Mouse (Mus musculus): Measurements from ENCODE around the gene Gm10134. TPM values are rescaled to one million over a fixed set of nuclear protein-coding genes. Genes with fewer than 3 reads are reported as not detected.
A peak's percentile ranks its signal among the peaks of the same experiment; 100 is the strongest.

The Gm10134 gene
- polyA plus RNA-seq (2014; fragmentation: Nextera tagmentation; extraction: Ambion mirVana) = 0.86 and 1.1 TPM in 2 replicates

DNA sequence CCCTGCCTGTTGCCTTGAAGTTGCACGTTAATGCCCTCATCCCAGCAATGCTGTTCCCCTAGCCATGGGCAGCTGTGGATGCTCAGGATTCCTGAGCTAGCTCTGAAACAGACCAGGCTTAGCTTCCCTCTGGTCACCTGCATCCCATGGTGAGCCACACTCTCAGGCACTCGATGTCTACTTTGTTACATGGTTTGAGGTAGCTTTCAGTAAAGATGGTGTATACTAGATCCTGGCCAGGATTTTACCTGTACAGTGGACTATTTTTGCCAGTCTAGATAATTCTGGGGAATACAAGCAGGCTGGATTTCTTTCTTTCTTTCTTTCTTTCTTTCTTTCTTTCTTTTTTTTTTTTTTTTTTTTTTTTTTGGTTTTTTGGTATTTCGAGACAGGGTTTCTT is at the start of gene Gm10134:
Gene Gm10134 (plus strand): TSS at position 301 of the 400 bp plus-strand sequence.
- 54% methylated on average over 3 of the region's 3 CpGs for WGBS

DNA sequence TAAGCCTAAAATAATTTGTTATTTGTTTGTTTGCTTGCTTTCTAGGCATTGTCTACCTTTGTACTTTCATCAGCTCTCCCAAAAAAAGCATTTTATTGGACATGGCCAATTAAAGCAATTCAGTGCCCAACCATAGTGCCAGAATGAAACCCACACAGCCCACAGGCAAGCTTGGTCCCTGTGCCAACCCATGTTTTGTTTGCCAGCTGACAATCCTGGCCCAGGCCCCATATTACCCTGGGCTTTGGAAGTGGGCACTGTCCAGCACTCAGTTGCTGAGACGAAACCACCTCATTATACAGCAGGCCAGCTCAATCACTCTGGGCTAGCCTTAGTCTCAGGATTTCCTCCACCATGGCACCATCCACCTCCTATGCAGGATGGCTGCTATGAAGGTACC is 49.3 kb upstream of the Gm10134 start:
- H3K27me3 ChIP-seq (ENCODE audit: control insufficient read depth, insufficient read depth, low read length) = no peaks in the 10 kb centered on the region
- ATAC-seq (ENCODE audit: insufficient number of reproducible peaks, insufficient read depth, low FRiP score, low read depth) = no peak
- no peak overlapping the region for H3K27ac ChIP-seq (replicated peaks in 1 of 2; ENCODE audit: control insufficient read depth in 1 of 2, insufficient read depth in 1 of 2, low read depth in 2 of 2, low read length in 2 of 2)
- H3K4me3 ChIP-seq (ENCODE audit: control insufficient read depth in 1 of 2, insufficient read depth in 1 of 2, low read depth in 1 of 2, low read length in 2 of 2) = no peak overlapping the region
- peaks cover 19% of the 10 kb centered on the region; the same call in 1 of the 2 replicates for H3K36me3 ChIP-seq (ENCODE audit: control insufficient read depth, insufficient read depth, low read length)
- H3K9ac ChIP-seq (ENCODE audit: low read length) = no peak overlapping the region
- H3K4me1 ChIP-seq (ENCODE audit: control insufficient read depth in 2 of 2, insufficient read depth in 2 of 2, low read length in 2 of 2) = no peaks in the 10 kb centered on the region
- H3K9me3 ChIP-seq (ENCODE audit: control insufficient read depth, low read length) = no peaks in the 10 kb centered on the region
- H3K4me2 ChIP-seq (ENCODE audit: low read length) = no peak overlapping the region
- WGBS = 62% methylated on average over 1 of the region's 1 CpGs

More for the DNA sequence above, at the start of gene Gm10134:
- no peaks in the 10 kb centered on the region for H3K27me3 ChIP-seq (ENCODE audit: control insufficient read depth, insufficient read depth, low read length)
- no peaks in the 10 kb centered on the region for H3K4me1 ChIP-seq (ENCODE audit: control insufficient read depth in 2 of 2, insufficient read depth in 2 of 2, low read length in 2 of 2)
- no peaks in the 10 kb centered on the region for H3K9me3 ChIP-seq (ENCODE audit: control insufficient read depth, low read length)
- H3K4me2 ChIP-seq (ENCODE audit: low read length) = no peak within 1 kb of the TSS
- no peak within 1 kb of the TSS for H3K9ac ChIP-seq (ENCODE audit: low read length)
- H3K4me3 ChIP-seq (ENCODE audit: control insufficient read depth in 1 of 2, insufficient read depth in 1 of 2, low read depth in 1 of 2, low read length in 2 of 2) = no peak within 1 kb of the TSS
- no peaks in the 10 kb centered on the region for H3K36me3 ChIP-seq (ENCODE audit: control insufficient read depth, insufficient read depth, low read length)
- H3K27ac ChIP-seq (replicated peaks in 1 of 2; ENCODE audit: control insufficient read depth in 1 of 2, insufficient read depth in 1 of 2, low read depth in 2 of 2, low read length in 2 of 2) = no peak within 1 kb of the TSS
- no peak for ATAC-seq (ENCODE audit: insufficient number of reproducible peaks, insufficient read depth, low FRiP score, low read depth)

DNA sequence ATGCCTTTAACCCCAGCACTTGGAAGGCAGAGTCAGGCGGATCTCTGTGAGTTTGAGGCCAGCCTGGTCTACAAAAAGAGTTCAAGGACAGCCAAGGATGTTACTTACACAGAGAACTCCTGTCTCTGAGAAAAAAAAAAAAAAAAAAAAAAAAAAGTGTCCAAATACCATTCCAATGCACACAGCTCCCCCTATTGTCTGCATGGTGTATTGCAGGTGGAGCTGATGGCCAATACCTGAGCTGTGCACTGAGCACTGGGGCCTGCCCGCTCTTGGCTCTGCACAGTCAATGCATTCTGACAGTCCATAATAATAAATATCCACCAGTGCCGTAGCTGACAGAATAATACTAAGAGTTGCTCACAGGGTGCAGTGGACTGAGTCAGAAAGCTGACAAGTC is 42.0 kb upstream of the Gm10134 start:
- Histone ChIP-seq H3K27ac (replicated peaks in 1 of 2; ENCODE audit: control insufficient read depth in 1 of 2, insufficient read depth in 1 of 2, low read depth in 2 of 2, low read length in 2 of 2) (no peak overlapping the region), H3K4me3 (ENCODE audit: control insufficient read depth in 1 of 2, insufficient read depth in 1 of 2, low read depth in 1 of 2, low read length in 2 of 2) (no peak overlapping the region), H3K4me1 (ENCODE audit: control insufficient read depth in 2 of 2, insufficient read depth in 2 of 2, low read length in 2 of 2) (peaks cover 8 to 11% of the 10 kb centered on the region in 2 experiments), H3K36me3 (ENCODE audit: control insufficient read depth, insufficient read depth, low read length) (no peaks in the 10 kb centered on the region; the same call in 1 of the 2 replicates), H3K4me2 (ENCODE audit: low read length) (no peak overlapping the region), H3K9ac (ENCODE audit: low read length) (no peak overlapping the region), H3K27me3 (ENCODE audit: control insufficient read depth, insufficient read depth, low read length) (peaks cover 17% of the 10 kb centered on the region), H3K9me3 (ENCODE audit: control insufficient read depth, low read length) (no peaks in the 10 kb centered on the region)
- WGBS = 43% methylated on average over 3 of the region's 3 CpGs
- ATAC-seq (ENCODE audit: insufficient number of reproducible peaks, insufficient read depth, low FRiP score, low read depth) = no peak

GRCm38 (mm10) chr2:28464919-28465318 is 41.0 kb upstream of the Gm10134 start:
- Histone ChIP-seq H3K4me2 (ENCODE audit: low read length) (no peak overlapping the region), H3K4me1 (ENCODE audit: control insufficient read depth in 2 of 2, insufficient read depth in 2 of 2, low read length in 2 of 2) (peaks cover 8 to 13% of the 10 kb centered on the region in 2 experiments), H3K27ac (replicated peaks in 1 of 2; ENCODE audit: control insufficient read depth in 1 of 2, insufficient read depth in 1 of 2, low read depth in 2 of 2, low read length in 2 of 2) (no peak overlapping the region), H3K9ac (ENCODE audit: low read length) (no peak overlapping the region), H3K9me3 (ENCODE audit: control insufficient read depth, low read length) (no peaks in the 10 kb centered on the region), H3K27me3 (ENCODE audit: control insufficient read depth, insufficient read depth, low read length) (peaks cover 17% of the 10 kb centered on the region), H3K36me3 (ENCODE audit: control insufficient read depth, insufficient read depth, low read length) (peaks cover 10% of the 10 kb centered on the region), H3K4me3 (ENCODE audit: control insufficient read depth in 1 of 2, insufficient read depth in 1 of 2, low read depth in 1 of 2, low read length in 2 of 2) (no peak overlapping the region)
- 78% methylated on average over 9 of the region's 9 CpGs for WGBS
- ATAC-seq (ENCODE audit: insufficient number of reproducible peaks, insufficient read depth, low FRiP score, low read depth) = no peak

DNA sequence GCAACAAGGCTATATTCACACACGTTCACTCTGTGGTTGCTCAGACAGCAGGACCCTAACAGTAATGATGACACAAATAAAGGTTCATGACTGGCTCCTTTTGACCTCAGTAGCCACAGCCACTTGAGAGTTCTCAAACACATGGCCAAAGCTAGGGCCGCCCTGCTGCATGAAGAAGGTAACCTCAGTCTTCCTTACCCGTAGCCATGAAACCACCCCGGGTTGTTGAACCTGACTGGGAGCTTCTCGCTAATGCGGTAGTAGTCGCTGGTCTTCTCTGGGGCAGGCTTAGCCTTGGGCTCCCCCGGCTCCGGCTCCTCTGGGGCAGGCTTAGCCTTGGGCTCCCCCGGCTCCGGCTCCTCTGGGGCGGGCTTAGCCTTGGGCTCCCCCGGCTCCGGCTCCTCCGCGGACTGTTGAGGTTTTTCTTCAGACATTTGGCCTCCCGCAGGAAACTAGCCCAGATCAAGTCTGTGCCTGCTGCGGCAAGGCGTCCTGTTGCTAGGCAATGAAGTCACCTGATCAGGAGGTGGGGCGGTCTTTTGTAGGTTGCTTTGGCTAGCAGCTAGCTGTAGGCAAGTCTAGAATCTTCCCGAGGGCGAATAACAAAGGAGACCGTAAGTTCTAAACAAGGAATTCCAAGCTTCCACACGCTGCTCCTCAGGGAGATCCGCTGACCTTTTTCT is 39.9 kb upstream of the Gm10134 start, which contains the start of gene 1700007K13Rik:
Gene 1700007K13Rik (minus strand): TSS at position 497 of the 683 bp plus-strand sequence.
- Histone ChIP-seq H3K27me3 (ENCODE audit: control insufficient read depth, insufficient read depth, low read length) (peaks cover 17% of the 10 kb centered on the region), H3K4me3 (ENCODE audit: control insufficient read depth in 1 of 2, insufficient read depth in 1 of 2, low read depth in 1 of 2, low read length in 2 of 2) (peak within 1 kb of the TSS; percentile 13 to 27), H3K9ac (ENCODE audit: low read length) (peak within 1 kb of the TSS; percentile 48), H3K36me3 (ENCODE audit: control insufficient read depth, insufficient read depth, low read length) (peaks cover 21% of the 10 kb centered on the region), H3K27ac (replicated peaks in 1 of 2; ENCODE audit: control insufficient read depth in 1 of 2, insufficient read depth in 1 of 2, low read depth in 2 of 2, low read length in 2 of 2) (no peak within 1 kb of the TSS), H3K4me1 (ENCODE audit: control insufficient read depth in 2 of 2, insufficient read depth in 2 of 2, low read length in 2 of 2) (peaks cover 8 to 13% of the 10 kb centered on the region in 2 experiments), H3K9me3 (ENCODE audit: control insufficient read depth, low read length) (no peaks in the 10 kb centered on the region), H3K4me2 (ENCODE audit: low read length) (peak within 1 kb of the TSS; percentile 65)
- ATAC-seq (ENCODE audit: insufficient number of reproducible peaks, insufficient read depth, low FRiP score, low read depth) = 0 out of 2 replicates have a peak, but pooled peaks have one; percentile 33
- WGBS = 3% methylated on average over 25 of the region's 25 CpGs

- ATAC-seq (ENCODE audit: insufficient number of reproducible peaks, insufficient read depth, low FRiP score, low read depth) = peak; percentile 89
- Histone ChIP-seq H3K9me3 (ENCODE audit: control insufficient read depth, low read length) (peaks cover 4% of the 10 kb centered on the region; the same call in 1 of the 2 replicates), H3K4me1 (ENCODE audit: control insufficient read depth in 2 of 2, insufficient read depth in 2 of 2, low read length in 2 of 2) (peaks cover 8 to 13% of the 10 kb centered on the region in 2 experiments), H3K4me2 (ENCODE audit: low read length) (peak within 1 kb of the TSS; percentile 82), H3K36me3 (ENCODE audit: control insufficient read depth, insufficient read depth, low read length) (peaks cover 28% of the 10 kb centered on the region), H3K9ac (ENCODE audit: low read length) (peak within 1 kb of the TSS; percentile 89), H3K4me3 (ENCODE audit: control insufficient read depth in 1 of 2, insufficient read depth in 1 of 2, low read depth in 1 of 2, low read length in 2 of 2) (peak within 1 kb of the TSS; percentile 71 to 83), H3K27me3 (ENCODE audit: control insufficient read depth, insufficient read depth, low read length) (peaks cover 17% of the 10 kb centered on the region), H3K27ac (replicated peaks in 1 of 2; ENCODE audit: control insufficient read depth in 1 of 2, insufficient read depth in 1 of 2, low read depth in 2 of 2, low read length in 2 of 2) (peak within 1 kb of the TSS in 1 of 2 experiments; percentile 57; a peak in 2 of 4 replicates)
- under 1% methylated on average over 50 of the region's 52 CpGs for WGBS
Observed at GRCm38 (mm10) chr2:28467860-28468485, 37.9 kb upstream of the Gm10134 start, which contains the start of gene Mrps2. Gene Mrps2 (plus strand): TSS chr2:28468066.

DNA sequence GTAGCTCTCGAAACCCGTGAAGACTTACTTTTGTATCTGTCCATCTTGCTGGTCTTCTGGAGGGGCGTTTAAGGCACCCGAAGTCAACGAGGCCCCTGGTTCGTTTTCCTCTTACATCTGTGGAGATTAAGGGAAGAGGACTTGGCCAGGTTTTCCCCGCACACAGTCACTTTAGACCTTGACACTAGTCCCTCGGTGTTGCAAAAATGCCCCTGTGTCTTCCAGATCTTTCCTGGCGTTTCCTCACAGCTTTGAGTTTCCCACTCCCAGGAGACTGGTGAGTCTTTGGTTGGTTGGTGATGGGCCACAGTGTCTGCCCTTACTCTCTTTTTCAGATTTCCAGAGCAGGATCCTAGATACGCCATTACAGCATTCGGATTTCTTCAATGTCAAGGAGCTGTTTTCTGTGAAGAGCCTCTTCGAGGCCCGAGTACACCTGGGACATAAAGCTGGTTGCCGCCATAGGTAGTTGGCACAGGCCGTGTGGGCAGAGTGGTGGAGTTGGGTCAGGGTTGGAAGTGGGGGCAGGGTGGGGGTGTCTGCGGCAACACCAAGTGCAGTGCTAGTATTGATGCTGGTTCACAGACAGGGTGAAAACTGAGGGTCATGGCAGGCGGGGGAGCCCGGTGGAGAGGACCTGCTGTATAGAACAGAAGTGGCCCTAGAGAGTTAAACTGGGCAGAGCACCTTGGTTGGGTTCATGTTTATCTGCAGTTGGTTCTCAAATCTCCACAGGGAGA is 37.2 kb upstream of the Gm10134 start:
- WGBS = 48% methylated on average over 18 of the region's 18 CpGs
- H3K9me3 ChIP-seq (ENCODE audit: control insufficient read depth, low read length) = peaks cover 6% of the 10 kb centered on the region; the same call in 1 of the 2 replicates
- peaks cover 8 to 13% of the 10 kb centered on the region in 2 experiments for H3K4me1 ChIP-seq (ENCODE audit: control insufficient read depth in 2 of 2, insufficient read depth in 2 of 2, low read length in 2 of 2)
- no peak for ATAC-seq (ENCODE audit: insufficient number of reproducible peaks, insufficient read depth, low FRiP score, low read depth)
- peak overlapping the region; percentile 82 for H3K4me2 ChIP-seq (ENCODE audit: low read length)
- peaks cover 28% of the 10 kb centered on the region for H3K36me3 ChIP-seq (ENCODE audit: control insufficient read depth, insufficient read depth, low read length)
- peaks cover 17% of the 10 kb centered on the region for H3K27me3 ChIP-seq (ENCODE audit: control insufficient read depth, insufficient read depth, low read length)
- peak overlapping the region; percentile 89 for H3K9ac ChIP-seq (ENCODE audit: low read length)
- H3K27ac ChIP-seq (replicated peaks in 1 of 2; ENCODE audit: control insufficient read depth in 1 of 2, insufficient read depth in 1 of 2, low read depth in 2 of 2, low read length in 2 of 2) = no peak overlapping the region
- H3K4me3 ChIP-seq (ENCODE audit: control insufficient read depth in 1 of 2, insufficient read depth in 1 of 2, low read depth in 1 of 2, low read length in 2 of 2) = peak overlapping the region; percentile 71 to 83

All from heart, embryonic 14.5 days (tissue).